Mouse (Mus musculus) liver, embryonic 13.5 days (tissue): Measurements from ENCODE around the gene Efr3b. TPM values are rescaled to one million over a fixed set of nuclear protein-coding genes. Genes with fewer than 3 reads are reported as not detected.
"Not testable (repeated sequence)": the region's sequence is repeated elsewhere in the genome, so short reads cannot be mapped to it uniquely, and the experiment has no call there.

ENCODE experiments used
- ATAC-seq: fragments of 200-750 bp; cut with Nextera tagmentation; 2 replicates; pipeline ENCODE4 v1.8.0; 2017; ENCODE audit warnings: low read depth, mild to moderate bottlenecking, moderate number of reproducible peaks, moderate library complexity
- DNase-seq: peaks from one replicate; pipeline ENCODE4 v3.0.0; 2022
- H3K27ac ChIP-seq: fragments of 300-500 bp; sonication (generic); 2 replicates; pipeline ENCODE4 v1.5.1; 2015; ENCODE audit warnings: moderate library complexity, mild to moderate bottlenecking, inconsistent platforms
- H3K27me3 ChIP-seq: fragments of 300-500 bp; sonication (generic); 2 replicates; pipeline ENCODE4 v1.6.1; 2015; ENCODE audit warnings: mild to moderate bottlenecking, inconsistent platforms
- H3K36me3 ChIP-seq: fragments of 300-500 bp; sonication (generic); 2 replicates; pipeline ENCODE4 v1.6.1; 2015; ENCODE audit warnings: mild to moderate bottlenecking, inconsistent platforms
- H3K4me1 ChIP-seq: fragments of 300-500 bp; sonication (generic); replicated peaks from 2 replicates; pipeline ENCODE4 v1.6.1; 2015; ENCODE audit warnings: inconsistent platforms
- H3K4me2 ChIP-seq: fragments of 300-500 bp; sonication (generic); 2 replicates; pipeline ENCODE4 v1.6.1; 2015; ENCODE audit warnings: inconsistent platforms, mild to moderate bottlenecking, moderate library complexity
- H3K4me3 ChIP-seq: fragments of 300-500 bp; sonication (generic); replicated peaks from 2 replicates; pipeline ENCODE4 v1.5.1; 2015; ENCODE audit warnings: mild to moderate bottlenecking, inconsistent platforms
- H3K9ac ChIP-seq: fragments of 300-500 bp; sonication (generic); 2 replicates; pipeline ENCODE4 v1.6.1; 2015; ENCODE audit warnings: mild to moderate bottlenecking, inconsistent platforms
- H3K9me3 ChIP-seq: fragments of 300-500 bp; sonication (generic); replicated peaks from 2 replicates; pipeline ENCODE4 v1.6.1; 2016; ENCODE audit warnings: inconsistent platforms
- WGBS: fragments of 180-500 bp; shearing (Covaris S2); methylation state at CpG from one replicate; pipeline ENCODE4 v1.1.7; 2015; ENCODE audit not compliant: insufficient replicate concordance; 5-methylcytosine and 5-hydroxymethylcytosine counted together
- polyA plus RNA-seq: library from polyadenylated mRNA; unstranded; fragments of >200 nt; fragmentation: Nextera tagmentation; extraction: Ambion mirVana; gene quantifications from 2 replicates; pipeline ENCODE4 v1.2.1, GENCODE M21; 2015

Gene Efr3b
- polyA plus RNA-seq, 1 experiment from 2014 or later = 0.13 TPM

GRCm38 (mm10) chr12:3944454-3945073 is 94.2 kb downstream of the Efr3b start:
- no peaks in the 10 kb centered on the region for H3K36me3 ChIP-seq
- no peak overlapping the region for H3K4me3 ChIP-seq
- 52% methylated on average over 4 of the region's 4 CpGs for WGBS
- no peak overlapping the region for H3K4me2 ChIP-seq
- no peaks in the 10 kb centered on the region for H3K9me3 ChIP-seq
- H3K27me3 ChIP-seq = no peaks in the 10 kb centered on the region
- no peak overlapping the region for H3K9ac ChIP-seq
- H3K27ac ChIP-seq = no peak overlapping the region
- DNase-seq (no peak), ATAC-seq (no peak)
- no peaks in the 10 kb centered on the region for H3K4me1 ChIP-seq

GRCm38 (mm10) chr12:3942026-3942425 is 96.7 kb downstream of the Efr3b start:
- no peak for DNase-seq
- ATAC-seq = no peak
- H3K4me1 ChIP-seq = no peaks in the 10 kb centered on the region
- H3K9ac ChIP-seq = no peak overlapping the region
- H3K27me3 ChIP-seq = no peaks in the 10 kb centered on the region
- no peak overlapping the region for H3K4me2 ChIP-seq
- no peaks in the 10 kb centered on the region for H3K9me3 ChIP-seq
- 54% methylated on average over 11 of the region's 11 CpGs for WGBS
- no peaks in the 10 kb centered on the region for H3K36me3 ChIP-seq
- no peak overlapping the region for H3K4me3 ChIP-seq
- no peak overlapping the region for H3K27ac ChIP-seq

GRCm38 (mm10) chr12:3930090-3930865 is 108.4 kb downstream of the Efr3b start:
- not testable (repeated sequence) for H3K9ac ChIP-seq, H3K4me3 ChIP-seq, H3K27ac ChIP-seq, ATAC-seq, H3K4me2 ChIP-seq, H3K9me3 ChIP-seq, H3K4me1 ChIP-seq, H3K36me3 ChIP-seq, H3K27me3 ChIP-seq, DNase-seq
- WGBS = 86% methylated on average over 38 of the region's 47 CpGs

- H3K4me1 ChIP-seq = no peaks in the 10 kb centered on the region
- no peak overlapping the region for H3K4me2 ChIP-seq
- no peaks in the 10 kb centered on the region for H3K9me3 ChIP-seq
- no peak overlapping the region for H3K27ac ChIP-seq
- no peaks in the 10 kb centered on the region for H3K36me3 ChIP-seq
- H3K27me3 ChIP-seq = no peaks in the 10 kb centered on the region
- DNase-seq (no peak), ATAC-seq (no peak)
- 68% methylated on average over 3 of the region's 3 CpGs for WGBS
- no peak overlapping the region for H3K9ac ChIP-seq
- H3K4me3 ChIP-seq = no peak overlapping the region
These were observed 109.9 kb downstream of the Efr3b start for GRCm38 (mm10) chr12:3928841-3929240.

GRCm38 (mm10) chr12:3926127-3926526 is 112.6 kb downstream of the Efr3b start:
- ATAC-seq (no peak), DNase-seq (no peak)
- no peak overlapping the region for H3K27ac ChIP-seq
- no peak overlapping the region for H3K4me3 ChIP-seq
- H3K4me1 ChIP-seq = no peaks in the 10 kb centered on the region
- no peaks in the 10 kb centered on the region for H3K9me3 ChIP-seq
- no peaks in the 10 kb centered on the region for H3K27me3 ChIP-seq
- H3K4me2 ChIP-seq = no peak overlapping the region
- H3K36me3 ChIP-seq = no peaks in the 10 kb centered on the region
- 0% methylated on average over 1 of the region's 1 CpGs for WGBS
- no peak overlapping the region for H3K9ac ChIP-seq

- 69% methylated on average over 3 of the region's 3 CpGs for WGBS
- Histone ChIP-seq H3K4me2 (no peak overlapping the region), H3K27me3 (no peaks in the 10 kb centered on the region), H3K36me3 (no peaks in the 10 kb centered on the region), H3K9me3 (no peaks in the 10 kb centered on the region), H3K9ac (no peak overlapping the region), H3K27ac (no peak overlapping the region), H3K4me1 (0 out of 2 replicates have a peak, but pooled peaks cover 8% of the 10 kb centered on the region), H3K4me3 (no peak overlapping the region)
- DNase-seq (no peak), ATAC-seq (peak; percentile 72)
These were observed 119.3 kb downstream of the Efr3b start for GRCm38 (mm10) chr12:3919423-3919822.

GRCm38 (mm10) chr12:3918577-3918976 is 120.1 kb downstream of the Efr3b start:
- no peak for DNase-seq
- WGBS = 47% methylated on average over 3 of the region's 3 CpGs

GRCm38 (mm10) chr12:3917668-3918341 is 120.9 kb downstream of the Efr3b start:
- no peak overlapping the region for H3K9ac ChIP-seq
- no peaks in the 10 kb centered on the region for H3K27me3 ChIP-seq
- H3K4me3 ChIP-seq = no peak overlapping the region
- DNase-seq (no peak), ATAC-seq (no peak)
- no peak overlapping the region for H3K27ac ChIP-seq
- no peaks in the 10 kb centered on the region for H3K36me3 ChIP-seq
- no peak overlapping the region for H3K4me2 ChIP-seq
- 35% methylated on average over 14 of the region's 14 CpGs for WGBS
- no peaks in the 10 kb centered on the region for H3K9me3 ChIP-seq
- 0 out of 2 replicates have a peak, but pooled peaks cover 8% of the 10 kb centered on the region for H3K4me1 ChIP-seq

More at GRCm38 (mm10) chr12:3918577-3918976, 120.1 kb downstream of the Efr3b start:
- H3K9ac ChIP-seq = no peak overlapping the region
- H3K36me3 ChIP-seq = no peaks in the 10 kb centered on the region
- H3K4me1 ChIP-seq = 0 out of 2 replicates have a peak, but pooled peaks cover 8% of the 10 kb centered on the region
- no peak overlapping the region for H3K4me3 ChIP-seq
- ATAC-seq = no peak
- no peaks in the 10 kb centered on the region for H3K27me3 ChIP-seq
- H3K4me2 ChIP-seq = no peak overlapping the region
- no peaks in the 10 kb centered on the region for H3K9me3 ChIP-seq
- no peak overlapping the region for H3K27ac ChIP-seq

GRCm38 (mm10) chr12:3915852-3916251 is 122.9 kb downstream of the Efr3b start:
- Histone ChIP-seq H3K4me2 (no peak overlapping the region), H3K27me3 (no peaks in the 10 kb centered on the region), H3K27ac (no peak overlapping the region), H3K36me3 (no peaks in the 10 kb centered on the region), H3K4me1 (peaks cover 8% of the 10 kb centered on the region; the same call in 1 of the 2 replicates), H3K9me3 (no peaks in the 10 kb centered on the region), H3K9ac (no peak overlapping the region), H3K4me3 (no peak overlapping the region)
- no peak for DNase-seq
- WGBS = 68% methylated on average over 3 of the region's 3 CpGs
- ATAC-seq = no peak
